Mouse (Mus musculus) myocyte (in vitro differentiated cells): ENCODE measurements around the gene Ghrl. TPM values are rescaled to one million over a fixed set of nuclear protein-coding genes. Genes with fewer than 3 reads are reported as not detected.

Experiments used
- H3K27me3 ChIP-seq: one replicate; pipeline ENCODE4 v1.6.1; 2011; ENCODE audit not compliant: control insufficient read depth, insufficient read depth, insufficient read length
- H3K36me3 ChIP-seq: one replicate; pipeline ENCODE4 v1.6.1; 2011; ENCODE audit not compliant: control insufficient read depth, insufficient read depth
- H3K4me2 ChIP-seq: one replicate; pipeline ENCODE4 v1.6.1; 2011; ENCODE audit warnings: low read depth, control low read depth
- H3K4me3 ChIP-seq: one replicate; pipeline ENCODE4 v1.5.1; 2011; ENCODE audit warnings: mild to moderate bottlenecking, control low read depth, moderate library complexity
- H3K79me2 ChIP-seq: one replicate; pipeline ENCODE4 v1.6.1; 2011; ENCODE audit not compliant: control insufficient read depth, insufficient read depth
- H3ac ChIP-seq: one replicate; pipeline ENCODE4 v1.6.1; 2011; ENCODE audit not compliant: control insufficient read depth, insufficient read length
- CEBPB ChIP-seq: IDR thresholded peaks from 2 replicates; pipeline ENCODE4 v1.6.1; 2011; ENCODE audit warnings: mild to moderate bottlenecking, moderate library complexity; ENCODE audit not compliant: poor library complexity, insufficient read depth, severe bottlenecking
- E2F4 ChIP-seq: IDR thresholded peaks from one replicate; pipeline ENCODE4 v1.6.1; 2011; ENCODE audit warnings: mild to moderate bottlenecking, control low read depth, moderate library complexity; ENCODE audit not compliant: insufficient read depth
- MAX ChIP-seq: IDR thresholded peaks from one replicate; pipeline ENCODE4 v1.6.1; 2011; ENCODE audit warnings: low read depth, mild to moderate bottlenecking, control low read depth
- MYOD1 ChIP-seq, 3 experiments: IDR thresholded peaks; one replicate each; pipeline ENCODE4 v1.6.1; 2011; ENCODE audit warnings: control low read depth in 2 of 3, low read depth in 2 of 3, mild to moderate bottlenecking in 2 of 3, moderate library complexity in 1 of 3; ENCODE audit not compliant: insufficient read length in 2 of 3, control insufficient read depth in 1 of 3
- MYOG ChIP-seq, 3 experiments: IDR thresholded peaks; one replicate each; pipeline ENCODE4 v1.6.1; 2011; ENCODE audit warnings: control low read depth in 2 of 3, low read depth in 2 of 3, mild to moderate bottlenecking in 2 of 3; ENCODE audit not compliant: insufficient read length in 2 of 3, control insufficient read depth in 1 of 3, insufficient read depth in 1 of 3
- POLR2A ChIP-seq: IDR thresholded peaks from one replicate; pipeline ENCODE4 v1.6.1; 2011; ENCODE audit warnings: low read depth, mild to moderate bottlenecking, control low read depth, moderate library complexity; ENCODE audit not compliant: insufficient read length
- POLR2AphosphoS2 ChIP-seq: IDR thresholded peaks from one replicate; pipeline ENCODE4 v1.6.1; 2011; ENCODE audit warnings: low read depth, control low read depth; ENCODE audit not compliant: insufficient read length
- REST ChIP-seq: IDR thresholded peaks from one replicate; pipeline ENCODE4 v1.6.1; 2011; ENCODE audit warnings: mild to moderate bottlenecking, control low read depth, moderate library complexity; ENCODE audit not compliant: insufficient read depth, insufficient read length
- SRF ChIP-seq: IDR thresholded peaks from one replicate; pipeline ENCODE4 v1.6.1; 2011; ENCODE audit warnings: low read depth; ENCODE audit not compliant: control insufficient read depth, insufficient read length
- TCF3 ChIP-seq: IDR thresholded peaks from one replicate; pipeline ENCODE4 v1.6.1; 2011; ENCODE audit warnings: low read depth, control low read depth; ENCODE audit not compliant: insufficient read length
- USF1 ChIP-seq: IDR thresholded peaks from one replicate; pipeline ENCODE4 v1.6.1; 2011; ENCODE audit warnings: low read depth, mild to moderate bottlenecking, control low read depth, moderate library complexity
- polyA plus RNA-seq: library from polyadenylated mRNA; unstranded; fragments of >200 nt; fragmentation: generic; extraction: Trizol; gene quantifications from one replicate; pipeline ENCODE4 v1.2.1, GENCODE M21; 2012; ENCODE audit warnings: missing spikeins

Ghrl gene
- polyA plus RNA-seq, 1 experiment, result 0.35 TPM

- no peaks in the 10 kb centered on the region for H3K79me2 ChIP-seq
- H3K4me2 ChIP-seq, result no peak overlapping the region
- TF ChIP-seq USF1, result no peak
- TF ChIP-seq POLR2AphosphoS2, result no peak
- TF ChIP-seq POLR2A, result no peak
- TF ChIP-seq TCF3, result no peak
- TF ChIP-seq SRF, result no peak
- no peak for TF ChIP-seq E2F4
- no peak for TF ChIP-seq REST
- no peak overlapping the region for H3K4me3 ChIP-seq
- H3K36me3 ChIP-seq, result peaks cover 42% of the 10 kb centered on the region
- H3ac ChIP-seq, result no peak overlapping the region
- no peaks in the 10 kb centered on the region for H3K27me3 ChIP-seq
Measured at GRCm38 (mm10) chr6:113712718-113713117, 7.0 kb downstream of the Ghrl start.

GRCm38 (mm10) chr6:113697222-113698205 lies 22.2 kb downstream of the Ghrl start:
- TF ChIP-seq TCF3 (no peak), POLR2AphosphoS2 (peak; percentile 52)
- Histone ChIP-seq H3K36me3 (peaks cover 16% of the 10 kb centered on the region), H3K27me3 (no peaks in the 10 kb centered on the region), H3K4me2 (peak overlapping the region; percentile 84), H3K4me3 (peak overlapping the region; percentile 69), H3K79me2 (peaks cover 55% of the 10 kb centered on the region), H3ac (peak overlapping the region; percentile 100)

- Histone ChIP-seq H3K79me2 (peaks cover 61% of the 10 kb centered on the region), H3K4me3 (peak within 1 kb of the TSS; percentile 69), H3K36me3 (peaks cover 13% of the 10 kb centered on the region), H3ac (peak within 1 kb of the TSS; percentile 100), H3K27me3 (no peaks in the 10 kb centered on the region), H3K4me2 (peak within 1 kb of the TSS; percentile 85)
- TF ChIP-seq POLR2AphosphoS2 (peak; percentile 91), USF1 (peak; percentile 72), CEBPB (no peak), MYOD1 (IDR thresholded peaks at IDR 0.05; ENCODE audit: control insufficient read depth in 1 of 3, insufficient read length in 2 of 3, low read depth in 2 of 3) (peak in 1 of 3 experiments; percentile 28), MYOG (IDR thresholded peaks at IDR 0.05; ENCODE audit: control insufficient read depth in 1 of 3, insufficient read depth in 1 of 3, insufficient read length in 2 of 3, low read depth in 2 of 3) (peak in 1 of 3 experiments; percentile 18), REST (no peak), POLR2A (peak; percentile 94), MAX (no peak), SRF (no peak)
Measured at GRCm38 (mm10) chr6:113696582-113697221, 23.0 kb downstream of the Ghrl start, which contains the start of gene Tatdn2. TSS of gene Tatdn2 (plus strand) at chr6:113697050.

GRCm38 (mm10) chr6:113695766-113696355 lies 23.8 kb downstream of the Ghrl start:
- no peak for TF ChIP-seq SRF
- peak in 1 of 3 experiments; percentile 8 for TF ChIP-seq MYOG (IDR thresholded peaks at IDR 0.05; ENCODE audit: control insufficient read depth in 1 of 3, insufficient read depth in 1 of 3, insufficient read length in 2 of 3, low read depth in 2 of 3)
- TF ChIP-seq MAX, result no peak
- peak in 2 of 3 experiments; percentile 15 to 17 for TF ChIP-seq MYOD1 (IDR thresholded peaks at IDR 0.05; ENCODE audit: control insufficient read depth in 1 of 3, insufficient read length in 2 of 3, low read depth in 2 of 3)
- peaks cover 57% of the 10 kb centered on the region for H3K79me2 ChIP-seq
- no peaks in the 10 kb centered on the region for H3K27me3 ChIP-seq
- H3K4me3 ChIP-seq, result peak overlapping the region; percentile 69
- peak overlapping the region; percentile 85 for H3K4me2 ChIP-seq
- H3K36me3 ChIP-seq, result peaks cover 4% of the 10 kb centered on the region
- no peak overlapping the region for H3ac ChIP-seq

GRCm38 (mm10) chr6:113695203-113695602 lies 24.5 kb downstream of the Ghrl start:
- Histone ChIP-seq H3K79me2 (peaks cover 51% of the 10 kb centered on the region), H3ac (no peak overlapping the region), H3K4me3 (no peak overlapping the region)

More at GRCm38 (mm10) chr6:113695203-113695602, 24.5 kb downstream of the Ghrl start:
- Histone ChIP-seq H3K27me3 (no peaks in the 10 kb centered on the region), H3K4me2 (peak overlapping the region; percentile 85), H3K36me3 (no peaks in the 10 kb centered on the region)
- no peak for TF ChIP-seq REST
- no peak for TF ChIP-seq CEBPB
- TF ChIP-seq MAX, result no peak
- TF ChIP-seq E2F4, result no peak
- TF ChIP-seq MYOD1 (IDR thresholded peaks at IDR 0.05; ENCODE audit: control insufficient read depth in 1 of 3, insufficient read length in 2 of 3, low read depth in 2 of 3), result no peak
- TF ChIP-seq SRF, result no peak
